Mouse (Mus musculus) myocyte (in vitro differentiated cells): ENCODE results near the gene Usp46.

Experiments
- CEBPB ChIP-seq: IDR thresholded peaks from 2 replicates; pipeline ENCODE4 v1.6.1; 2011; ENCODE audit warnings: mild to moderate bottlenecking, moderate library complexity; ENCODE audit not compliant: poor library complexity, insufficient read depth, severe bottlenecking
- E2F4 ChIP-seq: IDR thresholded peaks from one replicate; pipeline ENCODE4 v1.6.1; 2011; ENCODE audit warnings: mild to moderate bottlenecking, control low read depth, moderate library complexity; ENCODE audit not compliant: insufficient read depth
- MAX ChIP-seq: IDR thresholded peaks from one replicate; pipeline ENCODE4 v1.6.1; 2011; ENCODE audit warnings: low read depth, mild to moderate bottlenecking, control low read depth
- POLR2A ChIP-seq: IDR thresholded peaks from one replicate; pipeline ENCODE4 v1.6.1; 2011; ENCODE audit warnings: low read depth, mild to moderate bottlenecking, control low read depth, moderate library complexity; ENCODE audit not compliant: insufficient read length
- USF1 ChIP-seq: IDR thresholded peaks from one replicate; pipeline ENCODE4 v1.6.1; 2011; ENCODE audit warnings: low read depth, mild to moderate bottlenecking, control low read depth, moderate library complexity

- TF ChIP-seq MAX (peak; percentile 10), POLR2A (peak; percentile 69), E2F4 (no peak), CEBPB (no peak), USF1 (peak; percentile 51)
Observed at GRCm38 (mm10) chr5:74092833-74093555, 24.8 kb upstream of the Usp46 start.
